In the genomic region with DNA sequence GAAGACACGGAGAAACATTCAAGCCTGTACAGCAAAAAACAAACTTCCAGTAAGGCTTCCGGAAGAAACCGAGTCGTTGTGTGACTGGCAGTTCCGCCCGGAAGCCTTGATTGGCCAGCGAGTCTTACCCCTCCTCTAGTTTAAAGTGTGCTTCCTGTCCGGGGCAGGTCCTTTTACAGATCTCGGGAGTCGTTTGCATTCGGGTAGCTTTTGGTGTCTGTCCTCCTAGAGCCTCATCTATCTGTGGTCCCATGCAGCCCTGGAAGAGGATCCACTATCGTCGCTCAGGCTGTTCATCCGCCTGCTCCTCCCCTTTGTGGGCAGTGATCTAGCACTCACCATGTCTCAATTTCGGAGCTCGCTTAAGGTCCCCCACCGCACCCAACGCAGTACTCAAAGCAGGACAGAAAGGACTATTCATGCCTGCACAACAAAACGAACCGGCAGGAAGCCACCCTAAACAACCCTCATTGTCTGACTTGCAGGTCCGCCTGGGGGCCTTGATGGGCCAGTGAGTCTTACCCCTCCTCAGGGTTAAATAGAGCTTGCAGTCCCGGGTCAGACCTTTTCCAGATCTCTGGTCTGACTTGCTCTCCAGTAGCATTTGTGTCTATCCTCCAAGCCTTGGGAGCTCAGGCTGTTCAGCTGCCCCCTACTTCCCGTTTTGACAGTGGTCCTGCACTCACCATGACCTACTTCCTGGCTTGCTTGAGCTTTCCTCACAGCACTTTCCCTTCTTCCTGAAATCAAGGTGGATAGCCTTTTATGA, we compare ENCODE assay signal across 8 mouse cellular contexts. TPM values are rescaled to one million over a fixed set of nuclear protein-coding genes. Genes with fewer than 3 reads are reported as not detected.
DNase-seq lines count a peak whose midpoint lies in the region; ATAC-seq lines count a peak whose summit lies in the region.

TSS of gene Zfp825 (minus strand) at position 82 of the 769 bp plus-strand sequence.

- under 1% methylated on average over 23 of the region's 23 CpGs for WGBS in heart, embryonic 13.5 days
- WGBS in liver, embryonic 12.5 days (ENCODE audit: insufficient replicate concordance): under 1% methylated on average over 23 of the region's 23 CpGs
- under 1% methylated on average over 23 of the region's 23 CpGs for WGBS in stomach, embryonic 15.5 days

- peak within 1 kb of the TSS; percentile 91 for H3K9ac ChIP-seq in heart, embryonic 13.5 days
- peak within 1 kb of the TSS; percentile 74 for H3K9ac ChIP-seq in liver, embryonic 12.5 days
- H3K9ac ChIP-seq in stomach, embryonic 15.5 days: peak within 1 kb of the TSS; percentile 56

- peak within 1 kb of the TSS; percentile 64 for H3K27ac ChIP-seq in brown adipose tissue, adult 24 weeks (replicated peaks; ENCODE audit: low read depth, low read length)
- peak within 1 kb of the TSS; percentile 92 for H3K27ac ChIP-seq in heart, embryonic 13.5 days (replicated peaks)
- peak within 1 kb of the TSS; percentile 94 for H3K27ac ChIP-seq in liver, embryonic 12.5 days
- H3K27ac ChIP-seq in stomach, embryonic 15.5 days: peak within 1 kb of the TSS; percentile 93

- no peaks in the 10 kb centered on the region for H3K9me3 ChIP-seq in heart, embryonic 13.5 days
- no peaks in the 10 kb centered on the region for H3K9me3 ChIP-seq in liver, embryonic 12.5 days (replicated peaks)
- no peaks in the 10 kb centered on the region for H3K9me3 ChIP-seq in stomach, embryonic 15.5 days

- ATAC-seq in heart, embryonic 13.5 days (ENCODE audit: extremely low read depth, insufficient number of reproducible peaks, low FRiP score, low TSS enrichment): peak; percentile 90
- peak; percentile 96 for ATAC-seq in liver, embryonic 12.5 days
- ATAC-seq in stomach, embryonic 15.5 days (ENCODE audit: insufficient read depth, low FRiP score, low read depth): peak; percentile 96

- peak within 1 kb of the TSS; percentile 93 for H3K4me2 ChIP-seq in heart, embryonic 13.5 days
- peak within 1 kb of the TSS; percentile 80 for H3K4me2 ChIP-seq in liver, embryonic 12.5 days
- H3K4me2 ChIP-seq in stomach, embryonic 15.5 days: peak within 1 kb of the TSS; percentile 86

- H3K4me3 ChIP-seq in brown adipose tissue, adult 24 weeks (ENCODE audit: insufficient read depth, low read depth, low read length): peak within 1 kb of the TSS; percentile 84
- peak within 1 kb of the TSS; percentile 76 for H3K4me3 ChIP-seq in heart, embryonic 13.5 days
- peak within 1 kb of the TSS; percentile 65 for H3K4me3 ChIP-seq in liver, embryonic 12.5 days
- peak within 1 kb of the TSS; percentile 64 for H3K4me3 ChIP-seq in stomach, embryonic 15.5 days (replicated peaks)

- no peaks in the 10 kb centered on the region for H3K36me3 ChIP-seq in heart, embryonic 13.5 days
- H3K36me3 ChIP-seq in liver, embryonic 12.5 days: no peaks in the 10 kb centered on the region
- no peaks in the 10 kb centered on the region for H3K36me3 ChIP-seq in stomach, embryonic 15.5 days

- H3K4me1 ChIP-seq in brown adipose tissue, adult 24 weeks (ENCODE audit: control insufficient read depth, insufficient read depth, insufficient read length, low read length): no peaks in the 10 kb centered on the region
- H3K4me1 ChIP-seq in heart, embryonic 13.5 days: peaks cover 12% of the 10 kb centered on the region
- H3K4me1 ChIP-seq in liver, embryonic 12.5 days: peaks cover 10% of the 10 kb centered on the region
- H3K4me1 ChIP-seq in stomach, embryonic 15.5 days: no peaks in the 10 kb centered on the region

- no peaks in the 10 kb centered on the region for H3K27me3 ChIP-seq in heart, embryonic 13.5 days (replicated peaks)
- no peaks in the 10 kb centered on the region for H3K27me3 ChIP-seq in liver, embryonic 12.5 days (replicated peaks)
- no peaks in the 10 kb centered on the region for H3K27me3 ChIP-seq in stomach, embryonic 15.5 days (replicated peaks)

- DNase-seq in CD4-positive, CD25-positive, alpha-beta regulatory T cell, adult 2 months (ENCODE audit: low read depth, low spot score): peak; percentile 88
- DNase-seq in fat pad, adult 2 months (ENCODE audit: extremely low read depth, low read depth, low spot score): peak; percentile 14
- DNase-seq in kidney, postnatal 10 days: peak; percentile 82
- peak; percentile 68 to 69 for DNase-seq in natural killer cell, adult 2 months (ENCODE audit: low spot score in 2 of 2)

RNA-seq across cellular contexts. Expression of gene Zfp825, which starts in this region (rescaled TPM):
- polyA plus RNA-seq in brown adipose tissue, adult 24 weeks (2012; ENCODE audit: insufficient read depth, insufficient read length, missing spikeins): 5.4 and 8.0 TPM in 2 replicates
- 12.7 and 15.2 TPM in 2 replicates for polyA plus RNA-seq in heart, embryonic 13.5 days (2015; fragmentation: Nextera tagmentation; extraction: Ambion mirVana)
- polyA plus RNA-seq in liver, embryonic 12.5 days (2016; fragmentation: Nextera tagmentation; extraction: Ambion mirVana): 10.9 TPM in 2 replicates
- 19.3 and 19.5 TPM in 2 replicates for polyA plus RNA-seq in stomach, embryonic 15.5 days (2015; fragmentation: Nextera tagmentation; extraction: Ambion mirVana)

Comparison
In these comparisons a context has a peak if more than half of its experiments do, and no peak if none do; other contexts are left out.
1. Peak in every context shown above with its lines: DNase-seq, ATAC-seq, H3K4me3 ChIP-seq and H3K27ac ChIP-seq.
2. DNase-seq: peak in every context shown above with its lines; median percentile 88 in CD4-positive, CD25-positive, alpha-beta regulatory T cell, adult 2 months; 82 in kidney, postnatal 10 days; 68 in natural killer cell, adult 2 months; 14 in fat pad, adult 2 months.